Mouse (Mus musculus): ENCODE measurements around the gene Lsamp.

The Lsamp gene

DNA sequence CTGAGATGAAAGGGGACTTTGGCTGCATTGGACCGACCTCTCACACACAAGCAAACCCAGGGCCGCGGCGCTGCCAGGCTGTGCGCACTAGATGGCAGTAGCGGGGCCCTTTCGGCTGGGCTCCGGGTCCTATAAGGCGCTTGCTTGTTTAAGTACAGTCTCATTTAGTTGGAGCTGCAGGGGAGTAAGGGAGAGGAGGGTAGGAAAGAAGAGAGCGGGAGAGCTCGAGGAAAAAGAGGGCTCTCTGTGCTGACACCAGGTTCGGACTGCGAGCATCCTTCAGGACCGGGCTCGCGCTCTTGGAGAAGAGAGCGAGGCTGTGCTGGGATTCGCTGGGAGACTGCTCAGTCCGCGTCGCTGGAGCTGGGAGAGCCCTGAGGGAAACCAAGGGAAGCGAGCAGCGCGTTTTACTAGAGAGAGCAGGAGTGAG is at the start of gene Lsamp:
Lsamp (plus strand) TSS at position 157 of the 430 bp plus-strand sequence.
- peak; percentile 95 for DNase-seq

DNA sequence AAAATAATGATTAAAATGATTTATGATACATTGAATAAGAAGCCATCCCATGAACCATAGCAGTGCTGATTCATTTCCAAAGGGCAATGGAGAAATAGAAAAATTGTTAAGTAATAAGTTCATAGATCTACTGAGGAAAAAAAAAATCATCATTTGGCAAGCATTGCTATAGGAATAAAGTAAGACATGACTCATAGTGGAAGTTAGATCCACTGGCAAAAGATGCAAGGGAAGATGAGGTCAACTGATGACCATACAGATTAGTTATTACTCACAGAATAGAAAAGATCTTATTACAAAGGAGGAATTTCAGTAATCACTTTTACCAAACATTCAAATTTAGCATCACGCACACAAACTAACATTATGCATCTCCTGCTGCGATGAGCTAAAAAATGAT is 26.5 kb upstream of the Lsamp start:
- no peak for DNase-seq

DNA sequence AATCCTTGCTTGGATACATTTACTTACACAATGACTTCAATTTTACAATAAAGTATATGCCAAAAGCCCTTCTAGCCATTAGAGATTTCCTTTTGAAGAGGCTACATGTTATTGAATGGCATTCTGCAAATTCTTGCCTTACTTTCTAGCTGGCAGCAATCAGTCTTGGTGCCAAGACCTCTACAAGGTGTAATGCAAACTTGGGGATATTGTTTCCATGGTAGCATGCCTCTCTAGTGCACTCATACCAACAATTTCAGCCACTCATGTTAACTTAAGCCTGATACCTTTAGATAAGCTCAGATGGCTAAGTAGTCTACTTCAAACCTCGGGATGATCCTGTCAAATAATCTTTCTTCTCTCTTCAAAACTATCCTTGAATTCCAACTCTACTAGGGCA is 11.4 kb upstream of the Lsamp start:
- DNase-seq: no peak

DNA sequence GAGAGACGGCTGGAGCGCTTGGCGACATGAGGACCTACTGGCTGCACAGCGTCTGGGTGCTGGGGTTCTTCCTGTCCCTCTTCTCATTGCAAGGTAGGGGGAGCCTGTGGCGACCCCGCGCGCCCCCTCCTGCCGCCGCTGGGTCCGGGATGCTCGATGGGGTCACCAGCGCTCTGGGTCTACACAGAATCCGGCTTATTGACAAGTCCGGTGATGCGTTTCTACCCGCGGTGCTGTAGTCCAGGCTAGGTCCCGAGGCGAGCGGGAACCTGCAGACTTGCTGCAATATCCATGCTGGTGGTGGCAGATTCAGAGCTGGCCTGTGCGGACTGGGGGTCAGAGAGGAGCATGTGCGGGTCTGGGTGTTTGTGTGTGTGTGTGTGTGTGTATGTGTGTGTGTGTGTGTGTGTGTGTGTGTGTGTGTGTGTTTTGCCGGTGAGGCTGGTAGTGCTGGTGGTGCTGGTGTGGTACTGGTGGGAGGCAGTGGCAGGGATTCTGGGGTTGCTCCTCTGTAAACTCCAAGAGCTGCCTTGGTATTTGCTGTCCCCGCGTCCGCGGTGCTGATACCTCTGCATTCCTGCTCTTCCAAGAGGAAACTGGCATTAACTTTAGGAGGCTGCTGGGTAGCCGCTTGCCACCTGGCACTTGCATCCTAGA is 602 bp downstream of the Lsamp start:
- DNase-seq: peak; percentile 66

DNA sequence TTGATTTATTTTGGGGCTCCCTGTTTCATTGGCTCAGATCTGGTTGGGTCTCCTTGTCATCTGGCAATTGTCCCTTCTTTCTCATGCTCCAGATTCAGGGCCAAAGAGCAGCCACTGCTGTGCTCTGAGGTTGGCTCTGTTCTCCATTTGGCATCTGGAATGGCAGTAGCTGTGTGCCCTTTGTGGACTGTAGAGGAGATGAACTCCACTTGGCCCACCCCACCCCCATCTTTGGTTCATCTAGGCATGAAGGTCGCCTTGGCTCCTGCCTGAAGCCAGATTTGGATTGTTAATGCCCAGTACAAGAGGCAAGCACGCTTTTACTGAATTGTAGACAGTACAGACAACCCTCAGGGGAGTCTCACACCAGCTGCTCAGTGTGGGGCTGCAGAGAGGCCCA is 4.3 kb downstream of the Lsamp start:
- DNase-seq: no peak

DNA sequence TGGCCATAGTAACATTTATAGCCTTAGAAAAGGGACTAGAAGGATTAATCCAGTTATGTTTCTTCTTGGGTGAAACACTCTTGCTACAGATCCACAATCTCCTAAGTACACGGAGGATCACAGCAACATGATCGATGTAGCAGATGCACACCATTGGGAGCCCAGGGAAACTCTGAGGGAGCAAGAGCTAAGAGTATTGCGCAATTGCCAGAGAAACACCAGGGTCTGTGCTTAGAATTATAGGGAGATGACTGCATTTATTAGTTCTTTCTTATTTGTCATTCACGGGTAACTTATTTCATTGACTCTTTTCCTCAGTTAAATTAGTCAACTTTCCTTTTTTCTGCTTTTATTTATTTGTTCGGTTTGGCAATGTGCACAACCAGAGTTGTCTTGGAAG is 10.7 kb downstream of the Lsamp start:
- no peak for DNase-seq

DNA sequence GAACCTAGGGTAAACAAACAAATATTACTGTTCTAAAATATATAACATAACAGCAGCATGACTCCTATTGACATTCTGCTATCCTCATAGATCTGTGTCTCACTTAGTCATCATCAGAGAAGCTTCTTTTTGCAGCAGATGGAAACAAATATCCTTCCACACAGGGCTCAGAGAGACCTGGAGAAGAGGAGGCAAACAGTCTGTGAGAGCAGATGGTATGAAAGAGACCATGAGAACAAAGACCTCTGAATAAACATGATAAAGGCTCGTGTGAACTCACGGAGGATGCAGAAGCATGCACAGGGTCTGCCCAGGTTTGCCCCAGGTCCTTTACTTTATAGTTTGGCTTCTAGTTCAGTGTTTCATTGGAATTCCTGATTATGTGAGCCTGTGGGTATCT is 24.6 kb downstream of the Lsamp start:
- peak; percentile 31 for DNase-seq

DNA sequence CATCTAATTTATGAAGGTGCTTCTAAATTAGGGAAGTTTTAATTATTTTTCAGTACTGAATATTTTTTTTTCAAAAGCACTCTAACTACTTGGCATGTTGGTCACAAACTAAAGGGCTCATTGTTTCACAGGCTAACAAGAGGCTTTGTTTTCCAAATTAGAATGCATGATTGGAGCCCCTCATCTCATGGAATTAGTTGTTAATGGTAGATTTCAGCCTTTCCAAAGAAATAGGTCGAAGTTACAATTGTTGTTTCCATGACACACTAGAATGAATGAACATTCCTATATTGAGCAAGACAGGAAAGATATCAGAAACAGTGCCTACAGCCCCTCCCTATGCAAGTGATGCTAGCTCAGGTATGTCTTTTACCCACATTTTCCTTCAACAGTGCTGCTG is 26.9 kb downstream of the Lsamp start:
- DNase-seq: no peak

DNA sequence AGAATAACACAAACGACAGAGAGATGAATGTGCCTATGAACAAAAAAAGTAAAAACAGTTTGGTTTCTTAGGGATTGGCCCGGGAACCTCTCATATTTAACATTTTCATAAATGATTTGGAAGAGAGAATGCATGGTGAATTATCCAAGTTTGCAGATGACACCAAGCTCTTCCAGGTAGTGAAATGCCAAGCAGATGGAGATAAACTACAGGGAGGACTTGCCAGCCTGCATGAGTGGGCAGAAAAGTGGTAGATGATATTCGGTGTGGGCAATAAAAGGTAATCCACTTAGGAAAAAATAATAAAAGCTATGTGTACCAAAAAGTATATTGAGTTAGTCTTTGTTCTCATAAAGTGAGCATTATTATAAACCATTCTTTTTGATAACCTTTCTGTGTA is 38.5 kb downstream of the Lsamp start:
- peak; percentile 12 for DNase-seq

DNA sequence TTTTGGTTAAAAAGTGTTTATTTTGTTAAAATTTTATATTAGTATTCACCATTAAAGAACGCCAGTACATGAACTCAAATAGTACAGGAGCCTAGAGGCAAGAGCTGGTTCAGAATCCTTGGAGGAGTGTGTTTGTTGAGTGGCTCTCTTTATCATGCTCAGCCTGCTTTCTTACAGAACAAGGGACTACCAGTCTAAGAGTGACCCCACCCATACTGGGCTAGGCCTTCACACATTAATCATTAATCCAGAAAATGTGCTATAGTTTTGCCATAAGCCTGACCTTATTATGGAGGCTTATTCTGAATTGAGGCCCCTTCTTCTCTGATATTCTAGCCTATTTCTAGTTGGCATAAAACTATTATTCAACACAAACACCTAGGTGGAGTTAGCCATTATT is 52.6 kb downstream of the Lsamp start:
- no peak for DNase-seq

DNA sequence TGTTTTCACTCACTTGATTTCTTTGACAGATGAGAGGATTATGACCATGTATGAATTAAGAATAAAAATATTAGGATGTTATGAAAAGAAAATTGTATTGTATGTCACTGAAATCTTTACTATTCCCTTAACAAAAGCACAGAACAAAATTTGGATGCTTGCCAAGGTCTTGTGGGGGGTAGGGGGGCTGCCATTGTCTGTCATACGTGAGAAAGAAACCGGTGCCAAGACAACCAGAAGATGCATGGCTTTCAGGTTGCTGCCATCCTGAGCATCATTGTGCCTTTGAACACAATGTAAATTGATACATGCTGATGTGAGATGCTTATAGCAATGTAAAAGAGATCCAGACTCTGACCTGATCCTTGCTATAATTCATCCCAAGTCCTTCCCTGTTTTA is 75.4 kb downstream of the Lsamp start:
- DNase-seq: peak; percentile 56

DNA sequence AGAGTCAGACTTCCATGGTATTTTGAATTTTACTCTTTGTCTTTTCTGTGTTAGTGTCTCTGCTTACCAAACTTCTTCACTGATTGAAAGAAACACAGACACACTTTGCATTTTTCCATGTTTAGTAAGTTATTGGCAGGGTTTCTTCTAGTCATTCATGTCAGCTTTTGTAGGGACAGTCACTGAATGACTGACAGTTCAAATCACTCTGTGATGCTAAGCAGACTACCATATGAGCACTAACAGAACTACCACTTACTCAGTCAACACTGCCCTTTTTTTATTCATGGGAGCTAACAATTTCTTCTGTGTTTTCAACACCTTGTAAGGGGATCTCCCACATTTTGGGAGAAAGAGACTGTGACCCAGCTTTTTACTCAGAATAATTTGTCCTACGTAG is 75.8 kb downstream of the Lsamp start:
- peak; percentile 64 for DNase-seq

DNA sequence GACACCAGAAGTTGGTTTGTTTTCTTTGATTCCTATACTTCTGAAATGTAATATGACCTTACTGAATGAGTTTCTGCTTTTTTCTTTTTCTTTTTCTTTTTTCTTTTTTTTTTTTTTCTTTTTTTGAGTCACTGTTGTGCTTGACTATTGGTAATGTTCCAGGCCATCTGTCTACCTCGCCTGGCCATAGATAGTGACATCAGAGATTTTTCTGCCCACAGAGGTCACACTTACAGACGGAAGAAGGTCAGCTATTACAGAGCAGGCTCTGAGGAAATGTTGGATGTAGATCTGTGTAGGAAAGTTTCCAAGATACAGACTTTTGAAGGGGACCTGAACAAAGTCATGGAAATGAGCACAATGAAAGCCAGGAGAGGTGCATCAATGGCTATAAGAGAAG is 76.3 kb downstream of the Lsamp start:
- DNase-seq: peak; percentile 85

DNA sequence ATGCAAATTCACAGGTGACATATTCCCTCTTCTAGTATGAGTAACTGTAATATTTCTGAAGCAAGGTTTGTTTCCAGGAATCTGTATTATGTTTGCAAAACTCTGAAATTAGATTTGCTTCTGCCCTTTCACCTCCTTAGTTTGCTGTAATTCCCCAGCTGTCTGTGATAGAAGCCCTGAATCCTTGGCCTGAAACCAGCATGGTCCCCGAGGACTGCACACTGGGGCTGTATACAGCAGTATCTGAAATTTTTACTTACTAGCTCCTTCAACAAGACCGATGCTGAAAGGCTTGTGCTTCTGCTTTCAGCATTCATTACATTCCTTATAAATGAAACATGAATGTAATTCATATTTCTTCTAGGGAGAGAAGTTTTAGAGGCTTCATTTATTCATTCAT is 91.4 kb downstream of the Lsamp start:
- DNase-seq: no peak

DNA sequence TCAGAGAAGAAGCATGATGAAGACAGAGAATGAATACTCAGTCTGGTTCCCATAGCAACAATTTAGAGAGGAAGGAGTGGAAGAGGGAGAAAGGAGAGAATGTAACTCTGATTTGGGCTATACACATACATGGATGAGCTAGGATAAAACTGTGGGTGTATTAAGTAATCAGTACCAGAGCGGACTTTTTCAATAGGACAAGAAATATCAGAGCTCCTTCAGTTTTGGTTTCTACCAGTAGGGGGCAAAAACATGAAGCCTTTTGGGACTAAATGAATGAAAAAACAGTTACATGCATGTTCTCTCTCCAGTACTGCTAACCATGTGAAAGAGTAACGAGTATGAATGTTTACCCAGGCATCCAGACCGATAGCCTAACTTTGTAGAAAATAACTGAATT is 96.1 kb downstream of the Lsamp start:
- DNase-seq: peak; percentile 26

DNA sequence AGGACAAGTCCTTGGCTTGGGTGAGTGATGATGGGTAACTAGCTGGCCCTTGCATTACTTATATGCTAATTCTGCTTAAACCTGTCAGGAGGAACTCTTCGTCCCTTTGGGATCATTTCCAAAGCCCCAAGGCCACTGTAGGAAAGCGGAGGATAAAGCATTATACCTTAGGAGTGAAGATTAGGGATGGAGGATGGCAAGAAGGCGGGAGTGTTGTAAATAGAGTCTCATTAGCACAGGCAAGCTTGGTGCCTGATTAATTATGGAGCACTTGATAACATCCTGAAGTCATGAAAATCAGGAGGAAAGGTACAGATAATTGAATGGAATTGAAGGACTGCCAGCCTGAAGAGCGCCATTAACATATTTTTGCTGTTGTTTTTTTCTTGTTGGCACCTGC is 120.2 kb downstream of the Lsamp start:
- DNase-seq: no peak

DNA sequence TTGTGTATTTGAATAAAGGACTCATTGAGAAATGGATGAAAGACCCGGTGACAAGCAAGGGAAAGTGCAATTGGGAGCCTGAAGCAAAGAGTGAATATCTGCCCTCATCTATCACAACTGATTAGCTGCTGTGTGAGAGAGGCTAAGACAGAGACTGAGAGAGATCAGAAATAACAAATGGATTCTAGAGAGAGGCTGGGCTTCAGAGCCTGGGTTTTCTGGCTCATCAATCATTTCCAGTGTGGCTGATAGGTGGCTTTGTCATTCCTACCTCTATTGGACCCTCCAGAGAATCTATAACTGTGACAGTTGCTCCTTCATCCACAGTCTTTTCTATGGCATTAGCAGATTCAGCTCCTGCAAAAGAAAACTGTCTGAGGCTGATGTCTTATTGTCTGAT is 198.8 kb downstream of the Lsamp start:
- DNase-seq: no peak

DNA sequence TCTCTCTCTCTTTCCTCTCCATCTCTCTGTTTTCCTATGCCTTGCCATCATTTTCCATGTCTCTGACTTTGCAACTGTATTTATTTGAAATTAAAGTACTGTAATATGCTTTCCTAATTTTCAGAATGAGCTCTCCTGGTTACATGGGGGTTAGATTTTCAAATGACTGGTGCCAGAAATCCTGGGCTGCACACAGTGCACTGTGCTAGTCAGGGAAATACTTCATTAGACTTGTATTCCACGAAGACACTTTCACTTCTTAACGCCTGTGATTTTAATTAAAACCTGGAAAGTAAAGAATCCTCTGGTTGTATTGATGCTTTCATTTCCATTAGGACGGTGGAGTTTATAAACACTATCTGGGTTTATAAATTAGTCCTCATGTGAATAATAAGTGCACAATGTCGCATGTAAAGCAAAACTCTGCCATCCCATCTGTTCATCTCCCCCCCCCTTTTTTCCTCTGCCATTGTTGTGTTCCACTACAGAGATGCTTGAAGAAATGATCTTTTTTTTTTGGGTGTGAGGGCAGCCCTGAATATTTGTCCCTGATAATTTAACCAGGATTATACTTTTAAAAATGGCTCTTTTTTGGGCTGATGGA is 203.9 kb downstream of the Lsamp start:
- DNase-seq: no peak

DNA sequence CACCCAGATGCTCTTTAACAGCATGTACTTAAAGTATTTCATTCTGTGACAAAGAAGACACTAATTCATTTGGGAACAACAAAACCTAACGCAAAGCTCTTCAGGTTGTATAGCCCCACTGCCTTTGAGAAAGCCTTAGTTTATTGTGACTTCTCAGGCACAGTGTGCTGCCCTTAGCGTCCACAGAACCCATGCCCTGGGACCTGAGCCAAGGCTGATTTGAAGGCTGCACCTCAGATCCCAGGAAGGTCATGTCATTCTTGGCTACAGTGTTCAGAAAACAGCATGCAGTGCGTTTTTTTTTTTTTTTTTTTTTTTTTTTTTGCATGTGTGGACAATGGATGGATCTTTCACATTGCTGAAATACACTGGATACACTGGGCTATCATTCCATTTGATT is 210.2 kb downstream of the Lsamp start:
- peak; percentile 13 for DNase-seq

DNA sequence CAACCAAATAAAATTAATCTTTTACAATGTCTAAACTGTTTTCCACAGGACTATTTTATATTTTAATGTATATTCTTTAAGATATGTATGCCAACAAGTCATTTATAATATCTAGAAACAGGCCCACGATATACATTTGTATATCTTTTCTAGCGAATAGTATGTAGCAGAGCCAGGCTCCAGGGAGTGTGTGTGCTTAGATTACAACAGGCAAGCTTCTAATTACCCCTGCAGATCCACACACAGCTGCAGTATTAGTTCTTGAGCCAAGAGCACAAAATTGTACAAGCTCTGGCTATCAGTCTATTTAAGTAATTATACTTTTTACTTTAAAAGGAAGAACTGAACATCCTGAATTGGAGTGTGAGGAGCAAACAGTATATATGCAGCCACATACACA is 210.7 kb downstream of the Lsamp start:
- DNase-seq: no peak

DNA sequence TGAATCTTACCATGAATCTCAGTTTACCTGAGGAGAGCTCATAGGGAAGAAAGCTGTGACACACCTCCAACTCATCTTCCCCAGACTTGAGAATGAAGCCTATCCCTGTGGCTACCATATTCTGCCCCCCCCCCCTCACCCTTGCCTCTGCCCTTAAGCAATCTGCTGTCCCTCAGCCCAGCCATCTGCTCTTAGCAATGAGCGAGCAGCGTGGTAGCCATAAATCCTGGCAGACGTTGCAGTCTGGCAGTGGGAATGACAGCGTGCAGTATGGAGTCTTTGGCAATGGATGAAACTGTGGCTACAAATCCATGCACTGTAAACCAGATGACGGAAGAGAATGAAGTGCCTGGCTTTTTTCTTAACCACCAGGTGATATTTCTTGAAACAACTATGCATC is 244.5 kb downstream of the Lsamp start:
- peak; percentile 95 for DNase-seq

DNA sequence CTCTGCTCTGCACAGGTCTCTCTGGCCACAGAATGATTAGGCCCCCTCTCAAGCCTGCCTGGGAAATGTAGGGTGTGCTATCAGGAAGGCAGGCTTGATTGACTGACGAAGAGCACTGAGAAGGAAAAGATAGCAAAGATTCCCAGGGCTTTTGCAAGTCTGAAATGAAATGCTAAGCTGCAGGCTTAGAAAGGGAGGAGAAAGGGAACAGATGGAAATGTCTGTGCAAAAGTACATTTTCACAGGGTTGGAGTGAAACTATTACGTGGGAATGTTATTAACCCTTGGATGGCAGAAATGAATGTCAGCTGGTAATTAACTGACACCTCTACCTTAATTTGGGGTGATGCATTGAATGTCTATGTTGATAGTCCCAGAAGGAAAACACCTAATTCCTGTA is 248.9 kb downstream of the Lsamp start:
- DNase-seq: no peak

DNA sequence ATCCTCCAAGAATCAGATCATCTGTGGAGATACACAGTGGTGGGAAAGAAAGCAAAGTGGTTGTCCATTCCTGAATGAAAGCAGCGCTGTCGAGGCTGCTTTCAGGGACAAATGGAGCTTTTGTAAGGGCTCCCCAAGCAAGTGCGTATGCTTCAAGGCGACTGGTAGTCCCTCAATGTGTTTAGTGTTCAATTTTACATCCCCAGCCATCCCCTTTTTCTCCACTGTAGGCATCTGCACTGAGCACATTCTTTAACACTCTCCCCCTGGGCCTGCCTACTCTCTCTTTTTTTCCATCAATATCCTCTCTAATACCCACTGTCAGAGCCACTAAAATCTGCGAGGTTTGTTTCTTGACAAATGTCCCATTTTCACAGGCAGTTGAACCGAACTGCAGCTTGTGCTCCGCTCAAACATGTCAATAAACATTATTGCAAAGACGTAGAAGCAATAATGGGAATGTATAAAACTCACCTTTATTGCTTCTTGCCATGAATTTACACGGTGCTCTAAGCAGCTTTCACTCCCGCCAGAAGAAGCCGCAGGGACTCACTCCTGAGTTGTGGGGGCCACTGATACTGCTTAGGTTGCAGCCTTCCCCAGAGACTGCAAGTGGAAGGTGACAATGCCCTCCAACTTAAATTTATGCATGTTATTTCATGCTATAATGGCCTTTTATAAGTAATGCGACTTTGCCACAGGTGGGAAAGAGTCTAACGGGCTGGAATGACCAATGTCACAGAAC is 250.2 kb downstream of the Lsamp start:
- DNase-seq: no peak

DNA sequence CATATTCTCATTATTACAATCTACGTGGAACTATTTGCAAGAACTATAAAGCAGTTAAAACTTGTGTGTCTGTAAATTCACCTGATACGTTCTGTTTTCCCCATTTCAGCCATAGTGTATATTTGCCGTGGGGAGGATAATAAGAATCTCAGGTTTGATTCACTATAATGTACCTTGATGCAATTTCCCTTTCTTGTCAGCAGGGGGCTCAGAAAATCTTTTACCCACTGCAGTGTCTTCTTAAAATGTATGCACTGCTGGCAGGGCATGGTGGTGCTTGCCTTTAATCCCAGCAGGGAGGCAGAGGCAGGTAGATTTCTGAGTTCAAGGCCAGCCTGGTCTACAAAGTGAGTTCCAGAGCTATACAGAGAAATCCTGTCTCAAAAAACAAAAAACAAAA is 287.7 kb downstream of the Lsamp start:
- no peak for DNase-seq

Data from cerebellum, adult 9-10 months (tissue).